ENCODE assay signal across 16 mouse cellular contexts in the genomic region with DNA sequence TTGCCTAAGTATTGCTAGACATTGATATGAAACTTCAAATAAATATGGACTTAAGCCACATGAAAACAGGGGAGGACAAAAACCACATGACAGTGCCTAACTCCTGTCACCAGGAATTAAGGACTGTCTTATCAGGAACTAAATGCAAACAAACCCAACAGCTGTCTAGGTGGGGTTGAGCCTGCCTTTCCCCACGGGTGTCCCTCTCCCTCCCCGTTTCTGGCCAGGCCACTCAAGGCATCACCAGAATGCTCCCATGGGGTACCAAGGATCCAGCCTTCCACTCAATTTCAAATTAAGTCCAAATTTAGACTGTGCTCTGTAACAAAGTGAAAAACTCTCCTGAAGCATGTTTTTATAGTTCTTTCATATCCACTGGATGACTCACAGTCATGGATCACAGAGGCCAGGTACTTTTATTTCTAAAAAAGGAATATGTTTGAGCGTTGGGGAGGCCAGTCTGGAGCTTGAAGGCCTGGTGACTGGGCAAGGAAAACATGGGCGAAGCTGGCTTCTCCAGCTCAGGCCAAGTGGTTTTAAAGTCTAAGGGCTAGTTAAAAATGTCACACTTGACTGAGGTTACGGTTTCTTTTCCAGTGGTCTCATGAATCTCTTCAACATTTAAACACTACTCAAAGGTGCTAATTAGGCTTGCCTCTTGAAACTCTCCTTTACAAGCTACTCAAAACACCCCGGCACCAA. TPM values are rescaled to one million over a fixed set of nuclear protein-coding genes. Genes with fewer than 3 reads are reported as not detected.
A peak's percentile ranks its signal among the peaks of the same experiment; 100 is the strongest.
DNase-seq lines count a peak whose midpoint lies in the region; ATAC-seq and TF ChIP-seq lines count a peak whose summit lies in the region.
"Had no signal": no experiment of that assay in that cellular context is flagged by ENCODE, and none has a peak within 500 bp of the region (broad histone marks: within the 10 kb centered on the region; RNA-seq: fewer than 3 reads in every experiment).

No protein-coding gene starts in this region.

- TF ChIP-seq POLR2A in lung, adult 2 months (IDR thresholded peaks at IDR 0.05; ENCODE audit: borderline replicate concordance, extremely low read depth, low read depth, low read length) = no peak

- TF ChIP-seq EP300 in heart, postnatal 0 days (IDR thresholded peaks at IDR 0.05; ENCODE audit: low read depth) = no peak

- 41% methylated on average over 6 of the region's 6 CpGs for WGBS in heart, postnatal 0 days
- 60% methylated on average over 6 of the region's 6 CpGs for WGBS in lung, adult 2 months
- 52% methylated on average over 6 of the region's 6 CpGs for WGBS in intestine, embryonic 16.5 days
- WGBS in stomach, embryonic 15.5 days = 49% methylated on average over 6 of the region's 6 CpGs

- H3K9ac ChIP-seq in heart, postnatal 0 days (replicated peaks; ENCODE audit: low read depth, low read length) = no peak overlapping the region
- H3K9ac ChIP-seq in intestine, embryonic 16.5 days (ENCODE audit: low read depth, low read length) = no peak overlapping the region
- no peak overlapping the region for H3K9ac ChIP-seq in stomach, embryonic 15.5 days
- H3K9ac ChIP-seq: embryonic facial prominence, embryonic 13.5 days had no signal

- no peaks in the 10 kb centered on the region for H3K9me3 ChIP-seq in heart, postnatal 0 days (replicated peaks; ENCODE audit: control insufficient read depth, low read length)
- H3K9me3 ChIP-seq in intestine, embryonic 16.5 days (ENCODE audit: control insufficient read depth, low read length) = no peaks in the 10 kb centered on the region
- no peaks in the 10 kb centered on the region for H3K9me3 ChIP-seq in stomach, embryonic 15.5 days
- H3K9me3 ChIP-seq: embryonic facial prominence, embryonic 13.5 days; hindbrain, embryonic 10.5 days had no signal

- DNase-seq in heart, postnatal 0 days (ENCODE audit: low spot score) = no peak
- no peak for DNase-seq in heart, adult 18-20 months
- peak; percentile 29 to 35 for DNase-seq in lung, adult 18-20 months
- DNase-seq in lung, adult 2 months = no peak
- no peak for DNase-seq in yolk sac, embryonic 10.5 days (ENCODE audit: low spot score)
- no peak for DNase-seq in cerebellum, adult 11-12 months
- DNase-seq: cerebellum, adult 11 months; left cerebral cortex, postnatal 4 days; midbrain, embryonic 14.5 days; right cerebral cortex, postnatal 4 days; thymus, postnatal 25 days had no signal

- peaks cover 68% of the 10 kb centered on the region for H3K4me1 ChIP-seq in heart, postnatal 0 days (ENCODE audit: control insufficient read depth, insufficient read depth)
- H3K4me1 ChIP-seq in lung, adult 2 months (ENCODE audit: control insufficient read depth, insufficient read depth, low read length) = peaks cover 8% of the 10 kb centered on the region
- H3K4me1 ChIP-seq in intestine, embryonic 16.5 days (ENCODE audit: control insufficient read depth, insufficient read depth, low read length) = peaks cover 63% of the 10 kb centered on the region
- peaks cover 40% of the 10 kb centered on the region for H3K4me1 ChIP-seq in stomach, embryonic 15.5 days

- ATAC-seq in heart, postnatal 0 days (ENCODE audit: insufficient read depth, low read depth) = no peak
- no peak for ATAC-seq in intestine, embryonic 16.5 days
- ATAC-seq in stomach, embryonic 15.5 days (ENCODE audit: insufficient read depth, low FRiP score, low read depth) = no peak
- ATAC-seq: inflammation-experienced regulatory T-cells, adult 6 months had no signal

- no peak overlapping the region for H3K4me2 ChIP-seq in heart, postnatal 0 days (ENCODE audit: low read depth, low read length)
- H3K4me2 ChIP-seq in intestine, embryonic 16.5 days (ENCODE audit: low read depth, low read length) = no peak overlapping the region
- no peak overlapping the region for H3K4me2 ChIP-seq in stomach, embryonic 15.5 days
- H3K4me2 ChIP-seq: embryonic facial prominence, embryonic 13.5 days had no signal

- no peaks in the 10 kb centered on the region for H3K36me3 ChIP-seq in heart, postnatal 0 days (replicated peaks; ENCODE audit: control insufficient read depth, insufficient read depth, low read length)
- peaks cover 4% of the 10 kb centered on the region; the same call in 1 of the 2 replicates for H3K36me3 ChIP-seq in intestine, embryonic 16.5 days (ENCODE audit: control insufficient read depth, insufficient read depth, low read length)
- no peaks in the 10 kb centered on the region for H3K36me3 ChIP-seq in stomach, embryonic 15.5 days

- TF ChIP-seq CTCF in heart, postnatal 0 days (IDR thresholded peaks at IDR 0.05; ENCODE audit: low read depth) = no peak
- no peak for TF ChIP-seq CTCF in lung, adult 2 months (IDR thresholded peaks at IDR 0.05; ENCODE audit: insufficient read depth, low read length)

- 0 out of 2 replicates have a peak overlapping the region, but pooled peaks have one; percentile 4 for H3K27ac ChIP-seq in heart, postnatal 0 days (ENCODE audit: low read depth)
- H3K27ac ChIP-seq in intestine, embryonic 16.5 days (ENCODE audit: low read length) = peak overlapping the region; percentile 34
- H3K27ac ChIP-seq in stomach, embryonic 15.5 days = peak overlapping the region; percentile 49
- H3K27ac ChIP-seq: embryonic facial prominence, embryonic 13.5 days; hindbrain, embryonic 10.5 days had no signal

- H3K27me3 ChIP-seq in heart, postnatal 0 days (ENCODE audit: control insufficient read depth, insufficient read depth, low read length) = no peaks in the 10 kb centered on the region
- no peaks in the 10 kb centered on the region for H3K27me3 ChIP-seq in intestine, embryonic 16.5 days (replicated peaks; ENCODE audit: control insufficient read depth, insufficient read depth, low read length)
- H3K27me3 ChIP-seq in stomach, embryonic 15.5 days (replicated peaks) = no peaks in the 10 kb centered on the region
- H3K27me3 ChIP-seq: embryonic facial prominence, embryonic 13.5 days had no signal

- no peak overlapping the region for H3K4me3 ChIP-seq in heart, postnatal 0 days (ENCODE audit: low read depth, low read length)
- H3K4me3 ChIP-seq in lung, adult 2 months (replicated peaks; ENCODE audit: extremely low read depth, low read depth, low read length) = no peak overlapping the region
- no peak overlapping the region for H3K4me3 ChIP-seq in intestine, embryonic 16.5 days (ENCODE audit: low read length)
- H3K4me3 ChIP-seq in stomach, embryonic 15.5 days (replicated peaks) = no peak overlapping the region
- H3K4me3 ChIP-seq: embryonic facial prominence, embryonic 13.5 days; hindbrain, embryonic 10.5 days had no signal

RNA-seq across cellular contexts. Expression of a gene that starts 33.6 kb away (rescaled TPM):
- 74.8 and 77.2 TPM in 2 replicates for total RNA-seq in heart, postnatal 0 days (2014; rRNA removed; ENCODE audit: low replicate concordance)
- polyA plus RNA-seq in heart, postnatal 0 days (2015; fragmentation: Nextera tagmentation; extraction: Ambion mirVana) = 10.1 and 11.0 TPM in 2 replicates
- total RNA-seq in heart, adult 18-20 months (2021) = 10 to 100 TPM; 40.2 to 41.5 TPM
- 39.8 and 47.5 TPM in 2 replicates for polyA plus RNA-seq in lung, adult 2 months (2012; rRNA removed)
- polyA plus RNA-seq in intestine, embryonic 16.5 days (2015; fragmentation: Nextera tagmentation; extraction: Ambion mirVana) = 12.2 and 13.4 TPM in 2 replicates
- 20.9 and 26.7 TPM in 2 replicates for polyA plus RNA-seq in stomach, embryonic 15.5 days (2015; fragmentation: Nextera tagmentation; extraction: Ambion mirVana)

Comparison
In these comparisons a context has a peak if more than half of its experiments do, and no peak if none do; other contexts are left out.
1. DNase-seq: peak in lung, adult 18-20 months (2 of 2); none in heart, postnatal 0 days (single experiment), heart, adult 18-20 months (0 of 2), lung, adult 2 months (single experiment), yolk sac, embryonic 10.5 days (single experiment) and cerebellum, adult 11-12 months (single experiment).
2. Peak in every context shown above with its lines, with median percentiles within 50 percentile points of each other: H3K27ac ChIP-seq.